Mouse (Mus musculus): ENCODE data around the gene Dsel.

Dsel gene

GRCm38 (mm10) chr1:111864779-111865165, at the start of gene Dsel:
Dsel (minus strand) TSS chr1:111864918.
- peak; percentile 91 for ATAC-seq (ENCODE audit: insufficient number of reproducible peaks, low FRiP score, low TSS enrichment)

DNA sequence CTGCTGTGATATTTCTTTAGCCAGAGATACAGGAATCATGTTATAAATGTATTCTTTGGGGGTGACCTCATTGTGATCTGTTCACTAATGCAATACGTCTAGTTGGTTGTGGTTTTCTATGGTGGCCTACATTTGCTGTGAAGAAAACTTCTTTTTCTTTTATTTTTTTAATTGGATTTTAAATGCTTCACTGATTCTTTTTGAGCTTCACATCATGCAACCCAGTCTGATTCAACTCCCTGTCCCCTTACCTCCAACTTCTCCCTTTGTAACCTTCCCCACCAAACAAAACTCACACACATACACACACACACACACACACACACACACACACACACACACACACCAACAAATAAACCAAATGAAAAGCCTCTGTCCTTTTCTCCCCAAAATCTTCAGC, 46.7 kb upstream of the Dsel start:
- no peak for ATAC-seq (ENCODE audit: insufficient number of reproducible peaks, low FRiP score, low TSS enrichment)

DNA sequence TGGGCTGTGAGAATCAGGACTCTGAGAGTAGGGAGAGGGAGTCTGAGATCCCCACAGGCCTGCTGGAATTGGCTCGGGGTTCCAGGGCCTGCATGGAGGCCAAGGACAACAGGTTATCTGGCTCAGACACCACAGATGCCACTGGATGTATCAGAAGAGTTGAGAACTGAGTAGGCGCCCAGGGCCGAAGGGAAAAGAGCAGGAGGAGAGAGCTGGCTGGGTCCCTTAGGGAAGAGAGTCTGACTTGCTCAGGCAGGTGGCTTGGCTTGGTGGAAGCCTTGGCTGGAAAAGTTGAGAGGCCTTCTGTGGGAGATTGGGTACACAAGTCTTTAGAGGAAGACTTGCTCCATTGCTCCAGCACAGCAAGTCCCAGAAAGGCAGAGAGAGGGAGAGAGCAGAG, 18.6 kb upstream of the Dsel start:
- no peak; the same call in 1 of the 2 replicates for ATAC-seq (ENCODE audit: insufficient number of reproducible peaks, low FRiP score, low TSS enrichment)

DNA sequence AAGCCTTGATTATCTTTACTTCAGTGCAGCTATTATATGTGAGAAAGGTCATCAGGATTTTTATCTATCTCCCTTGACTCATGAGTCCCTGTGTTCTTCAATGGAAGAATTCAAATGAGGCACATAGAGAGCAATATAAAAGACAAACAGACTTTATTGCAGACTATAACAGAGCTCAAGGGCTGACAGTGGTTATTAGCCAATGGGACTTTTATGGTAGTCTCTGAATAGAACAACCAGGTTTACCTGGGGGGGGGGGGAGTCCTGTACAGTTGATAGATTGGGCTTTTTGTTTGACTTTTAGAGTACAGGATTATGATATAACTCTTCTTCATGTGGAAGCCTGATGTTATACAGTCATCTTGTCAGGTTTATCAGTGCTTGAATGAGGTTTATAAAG, 11.1 kb upstream of the Dsel start:
- no peak for ATAC-seq (ENCODE audit: insufficient number of reproducible peaks, low FRiP score, low TSS enrichment)

DNA sequence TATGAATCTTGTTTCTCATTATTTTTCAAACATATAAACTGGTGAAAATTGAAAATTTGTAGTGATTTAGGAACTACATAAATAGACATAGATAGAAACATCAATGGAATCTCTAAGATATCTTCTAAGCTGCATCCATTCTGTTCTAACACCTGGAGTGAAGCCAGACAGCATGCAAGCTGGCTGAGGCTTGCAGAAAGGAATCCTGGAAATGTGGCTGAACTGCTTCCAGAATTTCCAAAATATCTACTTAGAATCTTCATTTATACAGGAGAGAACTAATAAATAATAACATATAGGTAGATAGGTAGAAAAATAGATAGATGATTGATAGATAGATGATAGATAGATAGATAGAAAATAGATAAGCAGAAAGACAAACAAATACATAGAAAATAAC, 8.5 kb upstream of the Dsel start:
- ATAC-seq (ENCODE audit: insufficient number of reproducible peaks, low FRiP score, low TSS enrichment), result no peak

GRCm38 (mm10) chr1:111865467-111865866, 749 bp upstream of the Dsel start:
- ATAC-seq (ENCODE audit: insufficient number of reproducible peaks, low FRiP score, low TSS enrichment), result no peak

DNA sequence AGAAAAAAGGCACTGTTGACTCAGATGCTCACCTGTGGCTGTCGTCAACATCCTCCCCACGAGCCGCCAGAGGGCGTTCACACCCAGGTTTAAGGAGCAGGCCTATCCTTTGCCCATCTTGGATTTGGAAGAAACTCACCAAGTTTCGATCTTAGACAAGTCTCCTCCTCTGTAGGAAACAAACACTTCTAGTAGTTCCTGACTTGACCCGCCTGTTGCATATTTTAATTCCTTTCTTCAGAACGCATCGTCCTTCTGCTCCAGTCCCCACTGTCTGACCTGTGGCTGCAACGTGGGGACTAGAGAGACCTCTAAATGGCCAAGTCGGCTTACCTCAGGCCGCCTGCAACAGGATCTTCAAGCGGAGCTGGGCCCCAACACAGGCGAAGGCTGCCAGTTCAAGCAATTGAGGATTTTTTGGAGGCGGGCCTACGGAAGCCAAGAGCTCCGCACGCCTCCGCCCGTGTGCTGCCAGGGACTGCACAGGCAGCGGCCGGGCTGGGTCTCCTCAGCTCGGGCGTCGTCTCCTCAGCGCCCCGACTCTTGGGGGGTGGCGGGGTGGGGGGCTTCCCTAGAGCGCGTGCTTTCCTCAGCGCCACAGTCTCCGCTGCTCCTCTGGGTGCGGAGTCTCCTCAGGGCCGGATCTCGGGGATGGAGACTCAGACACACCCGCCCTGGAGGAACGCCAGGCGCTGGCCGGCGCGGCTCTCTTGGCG, 497 bp downstream of the Dsel start:
- peak; percentile 81 for ATAC-seq (ENCODE audit: insufficient number of reproducible peaks, low FRiP score, low TSS enrichment)

DNA sequence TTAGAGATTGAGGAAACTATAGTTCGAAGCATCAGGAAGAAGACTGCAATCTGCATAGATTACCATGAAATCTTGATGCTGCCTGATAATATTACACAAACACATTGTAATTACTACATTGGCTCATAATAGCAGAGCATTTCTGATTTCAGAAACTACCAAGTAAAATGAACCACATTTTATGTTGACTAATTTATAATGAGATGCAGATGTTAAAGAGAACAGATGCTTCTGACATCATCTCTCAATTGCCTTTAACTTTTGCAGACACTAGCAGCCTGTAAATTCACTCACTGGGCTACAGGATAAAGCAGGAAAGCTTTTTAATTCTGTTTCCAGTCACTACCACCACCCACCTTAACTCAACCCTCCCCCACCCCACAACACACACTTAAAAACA, 6.9 kb downstream of the Dsel start:
- ATAC-seq (ENCODE audit: insufficient number of reproducible peaks, low FRiP score, low TSS enrichment), result no peak

- ATAC-seq (ENCODE audit: insufficient number of reproducible peaks, low FRiP score, low TSS enrichment), result no peak
Observed at GRCm38 (mm10) chr1:111852439-111852838, 12.3 kb downstream of the Dsel start.

GRCm38 (mm10) chr1:111833583-111834225, 31.0 kb downstream of the Dsel start:
- ATAC-seq (ENCODE audit: insufficient number of reproducible peaks, low FRiP score, low TSS enrichment), result no peak

Measured in cerebellum, adult (tissue).